Mouse (Mus musculus): ENCODE results near the gene Slc35a1. TPM values are rescaled to one million over a fixed set of nuclear protein-coding genes. Genes with fewer than 3 reads are reported as not detected.

Gene Slc35a1
- total and polyA plus RNA-seq, 3 experiments = 18.2 to 26.2 (median 19.7) TPM

DNA sequence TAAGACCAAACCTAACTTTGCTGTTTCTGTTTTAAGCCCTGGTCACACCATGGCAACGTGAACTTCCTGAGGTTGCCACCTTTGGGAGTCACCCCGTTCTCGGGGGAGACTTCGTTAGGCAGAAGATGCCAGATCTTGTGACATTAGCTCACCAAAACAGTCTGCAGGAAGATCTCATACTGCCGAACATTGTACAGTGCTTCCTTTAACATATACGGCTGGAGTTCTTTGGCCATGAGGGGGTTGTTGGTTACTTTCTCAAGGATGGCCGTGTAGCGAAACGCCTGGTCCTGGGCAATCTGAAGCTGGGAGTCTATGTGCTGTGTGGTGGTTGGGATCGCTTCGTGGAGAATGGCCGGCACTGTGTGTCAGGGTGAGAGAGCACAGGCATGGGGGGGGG lies 32.2 kb upstream of the Slc35a1 start:
- H3K4me3 ChIP-seq (replicated peaks in 1 of 3; ENCODE audit: low read depth in 2 of 3, low read length in 2 of 3, poor library complexity in 1 of 3) = no peak overlapping the region
- no peak overlapping the region for H3K4me2 ChIP-seq (ENCODE audit: insufficient read depth, low read depth, poor library complexity, severe bottlenecking)
- in situ Hi-C loops (cut with MboI; ENCODE audit: low pct_ligation_motif_present, low pct_unique_long_range_greater_than_20kb, low sequenced_read_pairs) = no loop called here
- no peaks in the 10 kb centered on the region for H3K4me1 ChIP-seq (ENCODE audit: control insufficient read depth in 1 of 2, insufficient read depth in 2 of 2)
- H3K27ac ChIP-seq (ENCODE audit: insufficient read depth, low read depth) = no peak overlapping the region
- no peak for TF ChIP-seq TCF12 (IDR thresholded peaks at IDR 0.05; ENCODE audit: low read depth, low read length)
- no peak for TF ChIP-seq TBP (conservative IDR thresholded peaks at IDR 0.05; ENCODE audit: low read depth, low read length)
- TF ChIP-seq SMC3 (IDR thresholded peaks at IDR 0.05; ENCODE audit: low read depth, low read length) = no peak
- TF ChIP-seq MEF2A (IDR thresholded peaks at IDR 0.05; ENCODE audit: borderline replicate concordance, low read depth, low read length) = no peak
- no peak for TF ChIP-seq IRF4 (IDR thresholded peaks at IDR 0.05; ENCODE audit: low read depth, low read length)
- TF ChIP-seq MAZ (IDR thresholded peaks at IDR 0.05; ENCODE audit: low read depth, low read length) = no peak
- no peaks in the 10 kb centered on the region for H3K27me3 ChIP-seq (replicated peaks)
- no peaks in the 10 kb centered on the region for H3K79me2 ChIP-seq (replicated peaks; ENCODE audit: control insufficient read depth, extremely low read depth, insufficient read depth, poor library complexity, severe bottlenecking)
- peaks cover 12% of the 10 kb centered on the region for H3K9me3 ChIP-seq (replicated peaks; ENCODE audit: low read length)
- dilution Hi-C loops (cut with MboI; ENCODE audit: extremely low pct_ligation_motif_present, extremely low pct_unique_long_range_greater_than_20kb, low sequenced_read_pairs) = no loop called here
- H3K9ac ChIP-seq (ENCODE audit: insufficient read depth, low read depth) = no peak overlapping the region
- no peak for DNase-seq (ENCODE audit: extremely low read depth)
- no peaks in the 10 kb centered on the region for H3K36me3 ChIP-seq (replicated peaks in 1 of 2; ENCODE audit: control insufficient read depth in 1 of 2, insufficient read depth in 1 of 2, low read length in 1 of 2)

GRCm38 (mm10) chr4:34715062-34715461 lies 27.8 kb upstream of the Slc35a1 start:
- H3K9ac ChIP-seq (ENCODE audit: insufficient read depth, low read depth) = no peak overlapping the region
- dilution Hi-C loops (cut with MboI; ENCODE audit: extremely low pct_ligation_motif_present, extremely low pct_unique_long_range_greater_than_20kb, low sequenced_read_pairs) (no loop called here), in situ Hi-C loops (cut with MboI; ENCODE audit: low pct_ligation_motif_present, low pct_unique_long_range_greater_than_20kb, low sequenced_read_pairs) (no loop called here)

GRCm38 (mm10) chr4:34708127-34708526 lies 20.9 kb upstream of the Slc35a1 start:
- Histone ChIP-seq H3K27me3 (replicated peaks) (no peaks in the 10 kb centered on the region), H3K36me3 (replicated peaks in 1 of 2; ENCODE audit: control insufficient read depth in 1 of 2, insufficient read depth in 1 of 2, low read length in 1 of 2) (no peaks in the 10 kb centered on the region), H3K9me3 (replicated peaks; ENCODE audit: low read length) (peaks cover 3% of the 10 kb centered on the region), H3K9ac (ENCODE audit: insufficient read depth, low read depth) (no peak overlapping the region), H3K79me2 (replicated peaks; ENCODE audit: control insufficient read depth, extremely low read depth, insufficient read depth, poor library complexity, severe bottlenecking) (no peaks in the 10 kb centered on the region), H3K4me3 (replicated peaks in 1 of 3; ENCODE audit: low read depth in 2 of 3, low read length in 2 of 3, poor library complexity in 1 of 3) (no peak overlapping the region), H3K4me2 (ENCODE audit: insufficient read depth, low read depth, poor library complexity, severe bottlenecking) (no peak overlapping the region), H3K27ac (ENCODE audit: insufficient read depth, low read depth) (no peak overlapping the region), H3K4me1 (ENCODE audit: control insufficient read depth in 1 of 2, insufficient read depth in 2 of 2) (no peaks in the 10 kb centered on the region)
- TF ChIP-seq MXI1 (IDR thresholded peaks at IDR 0.05; ENCODE audit: low read depth, low read length) = no peak
- no peak for TF ChIP-seq MYC (IDR thresholded peaks at IDR 0.05; ENCODE audit: low read depth, low read length)
- no peak for TF ChIP-seq SIN3A (IDR thresholded peaks at IDR 0.05; ENCODE audit: low read length)
- no peak for TF ChIP-seq NRF1 (IDR thresholded peaks at IDR 0.05; ENCODE audit: low read depth, low read length)
- TF ChIP-seq ZC3H11A (IDR thresholded peaks at IDR 0.05; ENCODE audit: low read depth, low read length) = no peak
- no peak for TF ChIP-seq ELF1 (IDR thresholded peaks at IDR 0.05; ENCODE audit: low read depth, low read length)
- no peak for TF ChIP-seq UBTF (IDR thresholded peaks at IDR 0.05; ENCODE audit: low read depth, low read length)
- no peak for TF ChIP-seq KAT2A (IDR thresholded peaks at IDR 0.05; ENCODE audit: insufficient replicate concordance, low read length)
- no peak for TF ChIP-seq PAX5 (IDR thresholded peaks at IDR 0.05; ENCODE audit: low read length)
- no peak for TF ChIP-seq BHLHE40 (IDR thresholded peaks at IDR 0.05; ENCODE audit: low read depth, low read length)
- no peak for TF ChIP-seq ETS1 (conservative IDR thresholded peaks at IDR 0.05; ENCODE audit: low read depth, low read length)
- TF ChIP-seq TCF12 (IDR thresholded peaks at IDR 0.05; ENCODE audit: low read depth, low read length) = no peak
- no peak for TF ChIP-seq USF2 (conservative IDR thresholded peaks at IDR 0.05; ENCODE audit: low read depth, low read length)
- no peak for DNase-seq (ENCODE audit: extremely low read depth)
- in situ Hi-C loops (cut with MboI; ENCODE audit: low pct_ligation_motif_present, low pct_unique_long_range_greater_than_20kb, low sequenced_read_pairs) = no loop called here
- dilution Hi-C loops (cut with MboI; ENCODE audit: extremely low pct_ligation_motif_present, extremely low pct_unique_long_range_greater_than_20kb, low sequenced_read_pairs) = no loop called here

More at GRCm38 (mm10) chr4:34715062-34715461, 27.8 kb upstream of the Slc35a1 start:
- Histone ChIP-seq H3K9me3 (replicated peaks; ENCODE audit: low read length) (peaks cover 9% of the 10 kb centered on the region), H3K79me2 (replicated peaks; ENCODE audit: control insufficient read depth, extremely low read depth, insufficient read depth, poor library complexity, severe bottlenecking) (no peaks in the 10 kb centered on the region), H3K4me3 (replicated peaks in 1 of 3; ENCODE audit: low read depth in 2 of 3, low read length in 2 of 3, poor library complexity in 1 of 3) (no peak overlapping the region), H3K27me3 (replicated peaks) (no peaks in the 10 kb centered on the region), H3K27ac (ENCODE audit: insufficient read depth, low read depth) (no peak overlapping the region), H3K36me3 (replicated peaks in 1 of 2; ENCODE audit: control insufficient read depth in 1 of 2, insufficient read depth in 1 of 2, low read length in 1 of 2) (no peaks in the 10 kb centered on the region), H3K4me2 (ENCODE audit: insufficient read depth, low read depth, poor library complexity, severe bottlenecking) (no peak overlapping the region), H3K4me1 (ENCODE audit: control insufficient read depth in 1 of 2, insufficient read depth in 2 of 2) (no peaks in the 10 kb centered on the region)
- TF ChIP-seq E2F4 (IDR thresholded peaks at IDR 0.05; ENCODE audit: insufficient replicate concordance, low read depth, low read length) (no peak), TBP (conservative IDR thresholded peaks at IDR 0.05; ENCODE audit: low read depth, low read length) (peak; percentile 76; the same call in 1 of the 2 replicates)
- no peak for DNase-seq (ENCODE audit: extremely low read depth)
